Mouse (Mus musculus): Measurements from ENCODE around the gene Olfr539. TPM values are rescaled to one million over a fixed set of nuclear protein-coding genes. Genes with fewer than 3 reads are reported as not detected.
"Not testable (repeated sequence)": the region's sequence is repeated elsewhere in the genome, so short reads cannot be mapped to it uniquely, and the experiment has no call there.

Gene Olfr539
- not detected in 2 replicates for polyA plus RNA-seq (2015; fragmentation: Nextera tagmentation; extraction: Ambion mirVana)

- Histone ChIP-seq H3K4me1 (no peaks in the 10 kb centered on the region), H3K4me2 (no peak within 1 kb of the TSS), H3K4me3 (no peak within 1 kb of the TSS), H3K36me3 (no peaks in the 10 kb centered on the region), H3K9ac (no peak within 1 kb of the TSS), H3K9me3 (no peaks in the 10 kb centered on the region), H3K27me3 (replicated peaks) (no peaks in the 10 kb centered on the region), H3K27ac (replicated peaks) (no peak within 1 kb of the TSS)
- no peak for ATAC-seq (ENCODE audit: extremely low read depth, insufficient number of reproducible peaks, low FRiP score, low TSS enrichment)
- 60% methylated on average over 4 of the region's 4 CpGs for whole genome bisulfite sequencing
Measured at GRCm38 (mm10) chr7:140659630-140660029, at the start of gene Olfr539. Gene Olfr539, plus strand, starts transcription at chr7:140659930.

- H3K9me3 ChIP-seq; ATAC-seq (ENCODE audit: extremely low read depth, insufficient number of reproducible peaks, low FRiP score, low TSS enrichment); H3K36me3 ChIP-seq; H3K27ac ChIP-seq (replicated peaks); H3K9ac ChIP-seq; H3K4me3 ChIP-seq; H3K4me2 ChIP-seq; H3K4me1 ChIP-seq; H3K27me3 ChIP-seq (replicated peaks): not testable (repeated sequence)
- 52% methylated on average over 3 of the region's 3 CpGs for whole genome bisulfite sequencing
Measured at GRCm38 (mm10) chr7:140628670-140629069, 31.1 kb upstream of the Olfr539 start, which contains the start of gene Olfr61. Gene Olfr61, plus strand, starts transcription at chr7:140628970.

GRCm38 (mm10) chr7:140630559-140630958 is 29.2 kb upstream of the Olfr539 start:
- Histone ChIP-seq H3K4me3 (no peak overlapping the region), H3K27me3 (replicated peaks) (no peaks in the 10 kb centered on the region), H3K9ac (no peak overlapping the region), H3K36me3 (no peaks in the 10 kb centered on the region), H3K4me1 (no peaks in the 10 kb centered on the region), H3K27ac (replicated peaks) (no peak overlapping the region), H3K9me3 (no peaks in the 10 kb centered on the region), H3K4me2 (no peak overlapping the region)
- ATAC-seq (ENCODE audit: extremely low read depth, insufficient number of reproducible peaks, low FRiP score, low TSS enrichment) = no peak
- WGBS = 59% methylated on average over 1 of the region's 1 CpGs

- H3K4me1 ChIP-seq = no peaks in the 10 kb centered on the region
- no peaks in the 10 kb centered on the region; the same call in 1 of the 2 replicates for H3K9me3 ChIP-seq
- no peaks in the 10 kb centered on the region for H3K27me3 ChIP-seq (replicated peaks)
- no peak within 1 kb of the TSS for H3K4me2 ChIP-seq
- ATAC-seq (ENCODE audit: extremely low read depth, insufficient number of reproducible peaks, low FRiP score, low TSS enrichment) = no peak
- no peaks in the 10 kb centered on the region for H3K36me3 ChIP-seq
- H3K4me3 ChIP-seq = no peak within 1 kb of the TSS
- no peak within 1 kb of the TSS for H3K9ac ChIP-seq
- no peak within 1 kb of the TSS for H3K27ac ChIP-seq (replicated peaks)
- 76% methylated on average over 1 of the region's 1 CpGs for WGBS
Measured at GRCm38 (mm10) chr7:140646152-140646551, 13.6 kb upstream of the Olfr539 start, which contains the start of gene Olfr53. Gene Olfr53, plus strand, starts transcription at chr7:140646452.

- H3K27ac ChIP-seq (replicated peaks); H3K4me1 ChIP-seq; H3K36me3 ChIP-seq; H3K4me3 ChIP-seq; H3K27me3 ChIP-seq (replicated peaks); H3K4me2 ChIP-seq; H3K9ac ChIP-seq; ATAC-seq (ENCODE audit: extremely low read depth, insufficient number of reproducible peaks, low FRiP score, low TSS enrichment); H3K9me3 ChIP-seq: not testable (repeated sequence)
- WGBS = 65% methylated on average over 3 of the region's 3 CpGs
Measured at GRCm38 (mm10) chr7:140670693-140671092, 11.0 kb downstream of the Olfr539 start.

GRCm38 (mm10) chr7:140675863-140676262 is 16.1 kb downstream of the Olfr539 start:
- Histone ChIP-seq H3K4me2 (peak overlapping the region; percentile 47), H3K9ac (no peak overlapping the region), H3K4me3 (peak overlapping the region; percentile 6; the same call in 1 of the 2 replicates), H3K9me3 (peaks cover 3% of the 10 kb centered on the region; the same call in 1 of the 2 replicates), H3K27ac (replicated peaks) (no peak overlapping the region), H3K4me1 (no peaks in the 10 kb centered on the region), H3K27me3 (replicated peaks) (no peaks in the 10 kb centered on the region), H3K36me3 (no peaks in the 10 kb centered on the region)
- WGBS = under 1% methylated on average over 6 of the region's 6 CpGs
- no peak for ATAC-seq (ENCODE audit: extremely low read depth, insufficient number of reproducible peaks, low FRiP score, low TSS enrichment)

- not testable (repeated sequence) for H3K4me2 ChIP-seq; H3K4me3 ChIP-seq; H3K9ac ChIP-seq; H3K36me3 ChIP-seq; H3K9me3 ChIP-seq; H3K4me1 ChIP-seq; ATAC-seq (ENCODE audit: extremely low read depth, insufficient number of reproducible peaks, low FRiP score, low TSS enrichment); H3K27ac ChIP-seq (replicated peaks); H3K27me3 ChIP-seq (replicated peaks)
- WGBS = 52% methylated on average over 4 of the region's 4 CpGs
Measured at GRCm38 (mm10) chr7:140679591-140679990, 19.9 kb downstream of the Olfr539 start.

- 79% methylated on average over 1 of the region's 1 CpGs for WGBS
- Histone ChIP-seq H3K27me3 (replicated peaks) (no peaks in the 10 kb centered on the region), H3K9me3 (peaks cover 3% of the 10 kb centered on the region; the same call in 1 of the 2 replicates), H3K9ac (no peak within 1 kb of the TSS), H3K4me2 (no peak within 1 kb of the TSS), H3K27ac (replicated peaks) (no peak within 1 kb of the TSS), H3K36me3 (no peaks in the 10 kb centered on the region), H3K4me3 (no peak within 1 kb of the TSS), H3K4me1 (no peaks in the 10 kb centered on the region)
- no peak for ATAC-seq (ENCODE audit: extremely low read depth, insufficient number of reproducible peaks, low FRiP score, low TSS enrichment)
Measured at GRCm38 (mm10) chr7:140681651-140682050, 21.9 kb downstream of the Olfr539 start, which contains the start of gene Olfr45. Gene Olfr45, plus strand, starts transcription at chr7:140681951.

- Histone ChIP-seq H3K4me1 (no peaks in the 10 kb centered on the region), H3K4me3 (no peak within 1 kb of the TSS), H3K36me3 (no peaks in the 10 kb centered on the region), H3K4me2 (no peak within 1 kb of the TSS), H3K27ac (replicated peaks) (no peak within 1 kb of the TSS), H3K9ac (no peak within 1 kb of the TSS), H3K27me3 (replicated peaks) (no peaks in the 10 kb centered on the region), H3K9me3 (no peaks in the 10 kb centered on the region)
- ATAC-seq (ENCODE audit: extremely low read depth, insufficient number of reproducible peaks, low FRiP score, low TSS enrichment) = no peak
Measured at GRCm38 (mm10) chr7:140696967-140697366, 37.2 kb downstream of the Olfr539 start, which contains the start of gene Olfr541. Gene Olfr541, plus strand, starts transcription at chr7:140697267.

- Histone ChIP-seq H3K9ac (no peak overlapping the region), H3K27ac (replicated peaks) (no peak overlapping the region), H3K9me3 (no peaks in the 10 kb centered on the region), H3K4me3 (no peak overlapping the region), H3K27me3 (replicated peaks) (no peaks in the 10 kb centered on the region), H3K4me1 (no peaks in the 10 kb centered on the region), H3K36me3 (no peaks in the 10 kb centered on the region), H3K4me2 (no peak overlapping the region)
- no peak for ATAC-seq (ENCODE audit: extremely low read depth, insufficient number of reproducible peaks, low FRiP score, low TSS enrichment)
- WGBS = 62% methylated on average over 2 of the region's 2 CpGs
Measured at GRCm38 (mm10) chr7:140706348-140706747, 46.6 kb downstream of the Olfr539 start.

GRCm38 (mm10) chr7:140707536-140708284 is 48.0 kb downstream of the Olfr539 start:
- no peaks in the 10 kb centered on the region for H3K4me1 ChIP-seq
- no peak for ATAC-seq (ENCODE audit: extremely low read depth, insufficient number of reproducible peaks, low FRiP score, low TSS enrichment)
- no peak overlapping the region for H3K9ac ChIP-seq
- 73% methylated on average over 6 of the region's 6 CpGs for WGBS
- no peak overlapping the region for H3K27ac ChIP-seq (replicated peaks)
- H3K36me3 ChIP-seq = no peaks in the 10 kb centered on the region
- H3K27me3 ChIP-seq (replicated peaks) = no peaks in the 10 kb centered on the region
- no peak overlapping the region for H3K4me3 ChIP-seq
- no peaks in the 10 kb centered on the region for H3K9me3 ChIP-seq
- no peak overlapping the region for H3K4me2 ChIP-seq
